Mouse (Mus musculus) cerebellum, adult 9-11 months (tissue): ENCODE measurements around the gene Spi1.
"Not testable (repeated sequence)": the region's sequence is repeated elsewhere in the genome, so short reads cannot be mapped to it uniquely, and the experiment has no call there.

Source experiments
- DNase-seq: peaks from one replicate; pipeline ENCODE4 v3.0.0; 2022

Gene Spi1

GRCm38 (mm10) chr2:91081775-91082695 lies at the start of gene Spi1:
Gene Spi1 (plus strand): TSS chr2:91082390.
- DNase-seq, result no peak

- DNase-seq, result no peak
Measured at GRCm38 (mm10) chr2:91033000-91033399, 49.2 kb upstream of the Spi1 start.

- no peak for DNase-seq
Measured at GRCm38 (mm10) chr2:91035385-91035784, 46.8 kb upstream of the Spi1 start, which contains the start of gene Rapsn. Gene Rapsn (plus strand): TSS chr2:91035620.

GRCm38 (mm10) chr2:91041786-91042185 lies 40.4 kb upstream of the Spi1 start:
- no peak for DNase-seq

- DNase-seq, result no peak
Measured at GRCm38 (mm10) chr2:91042651-91043398, 39.4 kb upstream of the Spi1 start.

GRCm38 (mm10) chr2:91044727-91045126 lies 37.5 kb upstream of the Spi1 start:
- no peak for DNase-seq

GRCm38 (mm10) chr2:91045805-91046204 lies 36.4 kb upstream of the Spi1 start:
- DNase-seq, result not testable (repeated sequence)

- no peak for DNase-seq
Measured at GRCm38 (mm10) chr2:91047359-91047758, 34.8 kb upstream of the Spi1 start.

GRCm38 (mm10) chr2:91051917-91052316 lies 30.3 kb upstream of the Spi1 start:
- no peak for DNase-seq

- no peak for DNase-seq
Measured at GRCm38 (mm10) chr2:91052752-91053151, 29.4 kb upstream of the Spi1 start.

GRCm38 (mm10) chr2:91053181-91053933 lies 28.8 kb upstream of the Spi1 start:
- DNase-seq, result no peak

- peak; percentile 97 for DNase-seq
Measured at GRCm38 (mm10) chr2:91053934-91054382, 28.2 kb upstream of the Spi1 start, which contains the start of gene Psmc3. Gene Psmc3 (plus strand): TSS chr2:91054009.

- no peak for DNase-seq
Measured at GRCm38 (mm10) chr2:91058435-91058834, 23.8 kb upstream of the Spi1 start.

GRCm38 (mm10) chr2:91059376-91059775 lies 22.8 kb upstream of the Spi1 start:
- no peak for DNase-seq

GRCm38 (mm10) chr2:91060544-91061355 lies 21.4 kb upstream of the Spi1 start:
- DNase-seq, result no peak

GRCm38 (mm10) chr2:91061849-91062481 lies 20.2 kb upstream of the Spi1 start:
- no peak for DNase-seq

- no peak for DNase-seq
Measured at GRCm38 (mm10) chr2:91062779-91063606, 19.2 kb upstream of the Spi1 start.

GRCm38 (mm10) chr2:91064211-91064610 lies 18.0 kb upstream of the Spi1 start:
- DNase-seq, result no peak

- DNase-seq, result peak; percentile 62
Measured at GRCm38 (mm10) chr2:91065544-91065943, 16.6 kb upstream of the Spi1 start.

GRCm38 (mm10) chr2:91066455-91066854 lies 15.7 kb upstream of the Spi1 start:
- DNase-seq, result no peak
